Mouse (Mus musculus) adrenal gland, postnatal 25 days (tissue): ENCODE measurements around the gene Limk2. TPM values are rescaled to one million over a fixed set of nuclear protein-coding genes. Genes with fewer than 3 reads are reported as not detected.

Experiments used
- DNase-seq: peaks from one replicate; pipeline ENCODE4 v3.0.0; 2021; ENCODE audit warnings: mixed read lengths
- long read RNA-seq: library from polyadenylated mRNA; stranded (forward); transcript quantifications from one replicate; pipeline ENCODE4 v2.0.0, GENCODE M21; 2021
- total RNA-seq: library from RNA; stranded (reverse); gene quantifications from 2 replicates; pipeline ENCODE4 v1.2.3, GENCODE M21; 2021

The Limk2 gene
- 27.1 and 44.5 TPM in 2 replicates for total RNA-seq
- long read RNA-seq, transcript Limk2-203 (15 exons, 3,693 nt): minor isoform, 5 of 31 reads
- long read RNA-seq, transcript Limk2-201 (16 exons, 3,514 nt): major isoform, 7 of 31 reads
- long read RNA-seq, partial matches to known transcripts: 10 of 31 reads
- long read RNA-seq, other reads (novel, unspliced or antisense): 9 of 31 reads

- peak; percentile 95 for DNase-seq
Observed at GRCm38 (mm10) chr11:3408997-3409732, at the start of gene Limk2. TSS of gene Limk2 (minus strand) at chr11:3409189.

GRCm38 (mm10) chr11:3458428-3459104, 49.6 kb upstream of the Limk2 start:
- DNase-seq: no peak

GRCm38 (mm10) chr11:3456354-3456753, 47.4 kb upstream of the Limk2 start:
- DNase-seq: peak; percentile 63

- no peak for DNase-seq
Observed at GRCm38 (mm10) chr11:3454506-3454905, 45.5 kb upstream of the Limk2 start.

- no peak for DNase-seq
Observed at GRCm38 (mm10) chr11:3453467-3453866, 44.5 kb upstream of the Limk2 start.

GRCm38 (mm10) chr11:3452769-3453168, 43.8 kb upstream of the Limk2 start:
- DNase-seq: peak; percentile 12

- peak; percentile 92 for DNase-seq
Observed at GRCm38 (mm10) chr11:3452167-3452639, 43.2 kb upstream of the Limk2 start, which contains the start of gene Rnf185. TSS of gene Rnf185 (minus strand) at chr11:3452363.

- DNase-seq: peak; percentile 62
Observed at GRCm38 (mm10) chr11:3451701-3452163, 42.7 kb upstream of the Limk2 start.

- DNase-seq: no peak
Observed at GRCm38 (mm10) chr11:3444875-3445274, 35.9 kb upstream of the Limk2 start.

GRCm38 (mm10) chr11:3443091-3443490, 34.1 kb upstream of the Limk2 start:
- no peak for DNase-seq

GRCm38 (mm10) chr11:3442677-3443076, 33.7 kb upstream of the Limk2 start:
- DNase-seq: no peak

- no peak for DNase-seq
Observed at GRCm38 (mm10) chr11:3441696-3442443, 32.9 kb upstream of the Limk2 start.

GRCm38 (mm10) chr11:3437621-3438020, 28.6 kb upstream of the Limk2 start:
- DNase-seq: no peak

GRCm38 (mm10) chr11:3433809-3434208, 24.8 kb upstream of the Limk2 start:
- no peak for DNase-seq

- DNase-seq: peak; percentile 35
Observed at GRCm38 (mm10) chr11:3431976-3432603, 23.1 kb upstream of the Limk2 start.

- no peak for DNase-seq
Observed at GRCm38 (mm10) chr11:3431515-3431914, 22.5 kb upstream of the Limk2 start.

- no peak for DNase-seq
Observed at GRCm38 (mm10) chr11:3428632-3429031, 19.6 kb upstream of the Limk2 start.

GRCm38 (mm10) chr11:3427697-3428230, 18.8 kb upstream of the Limk2 start:
- DNase-seq: no peak

- peak; percentile 21 for DNase-seq
Observed at GRCm38 (mm10) chr11:3422242-3422641, 13.3 kb upstream of the Limk2 start.

GRCm38 (mm10) chr11:3418741-3419140, 9.8 kb upstream of the Limk2 start:
- DNase-seq: no peak

GRCm38 (mm10) chr11:3417795-3418194, 8.8 kb upstream of the Limk2 start:
- DNase-seq: no peak
